In genomic region chr14:49733950-49734349, GRCm38 (mm10) we compare ENCODE assay signal across 10 mouse cellular contexts. TPM values are rescaled to one million over a fixed set of nuclear protein-coding genes. Genes with fewer than 3 reads are reported as not detected.
DNase-seq lines count a peak whose midpoint lies in the region; ATAC-seq and TF ChIP-seq lines count a peak whose summit lies in the region.
"Had no signal": no experiment of that assay in that cellular context is flagged by ENCODE, and none has a peak within 500 bp of the region (broad histone marks: within the 10 kb centered on the region; RNA-seq: fewer than 3 reads in every experiment).

No protein-coding gene starts in this region.

- TF ChIP-seq POLR2A in limb, embryonic 14.5 days (IDR thresholded peaks at IDR 0.05; ENCODE audit: borderline replicate concordance, extremely low read depth, insufficient read depth, insufficient read length) = no peak

- peak; percentile 87 for TF ChIP-seq CTCF in midbrain, postnatal 0 days (IDR thresholded peaks at IDR 0.05)

- no peak overlapping the region for H3K4me3 ChIP-seq in forebrain, embryonic 14.5 days (ENCODE audit: low read depth, low read length)
- H3K4me3 ChIP-seq in forebrain, embryonic 12.5 days (replicated peaks) = no peak overlapping the region
- no peak overlapping the region for H3K4me3 ChIP-seq in limb, embryonic 14.5 days (replicated peaks; ENCODE audit: low read length)
- H3K4me3 ChIP-seq in limb, embryonic 10.5 days = no peak overlapping the region
- H3K4me3 ChIP-seq in midbrain, postnatal 0 days (ENCODE audit: low read depth, low read length) = no peak overlapping the region
- H3K4me3 ChIP-seq: heart, embryonic 15.5 days; liver, embryonic 13.5 days had no signal

- no peaks in the 10 kb centered on the region for H3K9me3 ChIP-seq in forebrain, embryonic 14.5 days (replicated peaks; ENCODE audit: control insufficient read depth, low read length)
- no peaks in the 10 kb centered on the region for H3K9me3 ChIP-seq in forebrain, embryonic 12.5 days
- H3K9me3 ChIP-seq in limb, embryonic 14.5 days (ENCODE audit: control insufficient read depth, low read length) = no peaks in the 10 kb centered on the region
- H3K9me3 ChIP-seq in limb, embryonic 10.5 days (replicated peaks) = no peaks in the 10 kb centered on the region
- H3K9me3 ChIP-seq in midbrain, postnatal 0 days (ENCODE audit: low read length) = no peaks in the 10 kb centered on the region
- H3K9me3 ChIP-seq: heart, embryonic 15.5 days; liver, embryonic 13.5 days had no signal

- H3K4me1 ChIP-seq in forebrain, embryonic 14.5 days (ENCODE audit: control insufficient read depth, insufficient read depth, low read length) = no peaks in the 10 kb centered on the region
- no peaks in the 10 kb centered on the region for H3K4me1 ChIP-seq in forebrain, embryonic 12.5 days
- no peaks in the 10 kb centered on the region for H3K4me1 ChIP-seq in limb, embryonic 14.5 days (ENCODE audit: control insufficient read depth, insufficient read depth, low read length)
- H3K4me1 ChIP-seq in limb, embryonic 10.5 days = no peaks in the 10 kb centered on the region
- H3K4me1 ChIP-seq in midbrain, postnatal 0 days (ENCODE audit: insufficient read depth, low read length) = no peaks in the 10 kb centered on the region
- H3K4me1 ChIP-seq: heart, embryonic 15.5 days; liver, embryonic 13.5 days had no signal

- ATAC-seq in forebrain, embryonic 14.5 days = peak; percentile 50; the same call in 1 of the 2 replicates
- no peak for ATAC-seq in forebrain, embryonic 12.5 days (ENCODE audit: low FRiP score)
- no peak for ATAC-seq in limb, embryonic 14.5 days (ENCODE audit: low FRiP score, low read depth)
- peak; percentile 38 for ATAC-seq in midbrain, postnatal 0 days (ENCODE audit: low FRiP score)

- no peaks in the 10 kb centered on the region for H3K27me3 ChIP-seq in forebrain, embryonic 14.5 days (replicated peaks; ENCODE audit: control insufficient read depth, insufficient read depth, low read length)
- H3K27me3 ChIP-seq in forebrain, embryonic 12.5 days = no peaks in the 10 kb centered on the region
- H3K27me3 ChIP-seq in limb, embryonic 14.5 days (ENCODE audit: control insufficient read depth, insufficient read depth, low read length) = no peaks in the 10 kb centered on the region
- no peaks in the 10 kb centered on the region for H3K27me3 ChIP-seq in limb, embryonic 10.5 days (ENCODE audit: low read depth, poor library complexity, severe bottlenecking)
- no peaks in the 10 kb centered on the region for H3K27me3 ChIP-seq in midbrain, postnatal 0 days (ENCODE audit: insufficient read depth, low read length)
- H3K27me3 ChIP-seq: heart, embryonic 15.5 days; liver, embryonic 13.5 days had no signal

- peak; percentile 76 for DNase-seq in forebrain, embryonic 14.5 days (ENCODE audit: low spot score)
- peak; percentile 60 for DNase-seq in limb, embryonic 14.5 days (ENCODE audit: low spot score)
- DNase-seq in limb, embryonic 10.5 days (ENCODE audit: low spot score) = no peak
- DNase-seq in cerebellum, postnatal 14 days = peak; percentile 26 to 49
- peak; percentile 82 for DNase-seq in midbrain, postnatal 0 days (ENCODE audit: low spot score)
- DNase-seq in urinary bladder, postnatal 10 days (ENCODE audit: low spot score) = no peak
- DNase-seq in ovary, adult 18-20 months (ENCODE audit: low spot score) = no peak
- DNase-seq: liver, embryonic 13.5 days had no signal

- H3K4me2 ChIP-seq in forebrain, embryonic 14.5 days (ENCODE audit: low read length) = no peak overlapping the region
- no peak overlapping the region for H3K4me2 ChIP-seq in forebrain, embryonic 12.5 days
- H3K4me2 ChIP-seq in limb, embryonic 14.5 days (replicated peaks; ENCODE audit: low read depth, low read length, severe bottlenecking) = no peak overlapping the region
- no peak overlapping the region for H3K4me2 ChIP-seq in midbrain, postnatal 0 days (ENCODE audit: low read depth, low read length, poor library complexity, severe bottlenecking)
- H3K4me2 ChIP-seq: heart, embryonic 15.5 days; liver, embryonic 13.5 days had no signal

- H3K36me3 ChIP-seq in forebrain, embryonic 14.5 days (ENCODE audit: control insufficient read depth, insufficient read depth, low read length) = no peaks in the 10 kb centered on the region
- H3K36me3 ChIP-seq in forebrain, embryonic 12.5 days (replicated peaks) = no peaks in the 10 kb centered on the region
- H3K36me3 ChIP-seq in limb, embryonic 14.5 days (ENCODE audit: control insufficient read depth, insufficient read depth, low read length) = no peaks in the 10 kb centered on the region
- no peaks in the 10 kb centered on the region for H3K36me3 ChIP-seq in limb, embryonic 10.5 days
- no peaks in the 10 kb centered on the region for H3K36me3 ChIP-seq in midbrain, postnatal 0 days (ENCODE audit: insufficient read depth, low read length)
- H3K36me3 ChIP-seq: heart, embryonic 15.5 days; liver, embryonic 13.5 days had no signal

- no peak overlapping the region for H3K9ac ChIP-seq in forebrain, embryonic 14.5 days (ENCODE audit: low read length)
- no peak overlapping the region for H3K9ac ChIP-seq in forebrain, embryonic 12.5 days
- H3K9ac ChIP-seq in limb, embryonic 14.5 days (ENCODE audit: low read depth, low read length, severe bottlenecking) = no peak overlapping the region
- no peak overlapping the region for H3K9ac ChIP-seq in midbrain, postnatal 0 days (replicated peaks; ENCODE audit: low read length, poor library complexity, severe bottlenecking)
- H3K9ac ChIP-seq: heart, embryonic 15.5 days; liver, embryonic 13.5 days had no signal

- no peak overlapping the region for H3K27ac ChIP-seq in forebrain, embryonic 14.5 days (ENCODE audit: low read depth, low read length)
- no peak overlapping the region for H3K27ac ChIP-seq in forebrain, embryonic 12.5 days
- H3K27ac ChIP-seq in limb, embryonic 14.5 days (replicated peaks; ENCODE audit: low read depth, low read length) = no peak overlapping the region
- H3K27ac ChIP-seq in limb, embryonic 10.5 days = no peak overlapping the region
- no peak overlapping the region for H3K27ac ChIP-seq in midbrain, postnatal 0 days (ENCODE audit: low read depth, low read length)
- H3K27ac ChIP-seq: heart, embryonic 15.5 days; liver, embryonic 13.5 days had no signal

RNA-seq across cellular contexts. Expression of gene Armh4, which starts 49.2 kb away (rescaled TPM):
- 15.5 and 16.3 TPM in 2 replicates for polyA plus RNA-seq in forebrain, embryonic 14.5 days (2014; fragmentation: Nextera tagmentation; extraction: Ambion mirVana)
- 17.3 and 18.5 TPM in 2 replicates for polyA plus RNA-seq in forebrain, embryonic 12.5 days (2016; fragmentation: Nextera tagmentation; extraction: Ambion mirVana)
- polyA plus RNA-seq in limb, embryonic 14.5 days (2012; rRNA removed) = 11.3 and 12.9 TPM in 2 replicates
- polyA plus RNA-seq in limb, embryonic 14.5 days (2014; fragmentation: Nextera tagmentation; extraction: Ambion mirVana) = 16.3 and 17.8 TPM in 2 replicates
- polyA plus RNA-seq in limb, embryonic 10.5 days (2016; fragmentation: Nextera tagmentation; extraction: Ambion mirVana) = 4.8 and 6.1 TPM in 2 replicates
- 23.3 and 24.6 TPM in 2 replicates for total RNA-seq in midbrain, postnatal 0 days (2014; rRNA removed)
- 17.9 and 18.1 TPM in 2 replicates for polyA plus RNA-seq in midbrain, postnatal 0 days (2015; fragmentation: Nextera tagmentation; extraction: Ambion mirVana)

Comparison
In these comparisons a context has a peak if more than half of its experiments do, and no peak if none do; other contexts are left out.
1. ATAC-seq: peak in forebrain, embryonic 14.5 days (single experiment) and midbrain, postnatal 0 days (single experiment); none in forebrain, embryonic 12.5 days (single experiment) and limb, embryonic 14.5 days (single experiment).
2. DNase-seq: peak in forebrain, embryonic 14.5 days (single experiment), limb, embryonic 14.5 days (single experiment), cerebellum, postnatal 14 days (2 of 2) and midbrain, postnatal 0 days (single experiment); none in limb, embryonic 10.5 days (single experiment), urinary bladder, postnatal 10 days (single experiment) and ovary, adult 18-20 months (single experiment).